Mouse (Mus musculus): ENCODE measurements around the gene Snx20. TPM values are rescaled to one million over a fixed set of nuclear protein-coding genes. Genes with fewer than 3 reads are reported as not detected.

Snx20 gene
- total and polyA plus RNA-seq, 3 experiments: 69.1 to 117 (median 93.1) TPM

- H3K9me3 ChIP-seq (replicated peaks; ENCODE audit: low read length): peaks cover 27% of the 10 kb centered on the region
- in situ Hi-C loops (cut with MboI; ENCODE audit: low pct_ligation_motif_present, low pct_unique_long_range_greater_than_20kb, low sequenced_read_pairs): loop anchor here (10.0 kb wide), 1 partner anchor 252 kb away; no protein-coding TSS in a partner anchor
- H3K27me3 ChIP-seq (replicated peaks): no peaks in the 10 kb centered on the region
- peak overlapping the region in 1 of 3 experiments; percentile 17 for H3K4me3 ChIP-seq (replicated peaks in 1 of 3; ENCODE audit: low read depth in 2 of 3, low read length in 2 of 3, poor library complexity in 1 of 3)
- H3K9ac ChIP-seq (ENCODE audit: insufficient read depth, low read depth): no peak overlapping the region
- no peak for DNase-seq (ENCODE audit: extremely low read depth)
- TF ChIP-seq RCOR1 (conservative IDR thresholded peaks at IDR 0.05; ENCODE audit: low read depth, low read length): no peak
- TF ChIP-seq POLR2A (IDR thresholded peaks at IDR 0.05; ENCODE audit: low read depth, low read length): no peak
- no peak for TF ChIP-seq E2F4 (IDR thresholded peaks at IDR 0.05; ENCODE audit: insufficient replicate concordance, low read depth, low read length)
- TF ChIP-seq CTCF (conservative IDR thresholded peaks at IDR 0.05 in 1 of 2, IDR thresholded peaks at IDR 0.05 in 1 of 2; ENCODE audit: low read depth in 2 of 2, low read length in 2 of 2): no peak
- no peak for TF ChIP-seq IRF4 (IDR thresholded peaks at IDR 0.05; ENCODE audit: low read depth, low read length)
- TF ChIP-seq EP300 (IDR thresholded peaks at IDR 0.05; ENCODE audit: low read length): no peak
- TF ChIP-seq TCF12 (IDR thresholded peaks at IDR 0.05; ENCODE audit: low read depth, low read length): no peak
- TF ChIP-seq JUND (conservative IDR thresholded peaks at IDR 0.05; ENCODE audit: low read depth, low read length): no peak
- no peak for TF ChIP-seq GABPA (IDR thresholded peaks at IDR 0.05; ENCODE audit: insufficient replicate concordance, low read depth, low read length)
- TF ChIP-seq JUN (IDR thresholded peaks at IDR 0.05; ENCODE audit: insufficient read depth, low read depth, low read length): no peak
- no peak for TF ChIP-seq ZC3H11A (IDR thresholded peaks at IDR 0.05; ENCODE audit: low read depth, low read length)
- H3K4me2 ChIP-seq (ENCODE audit: insufficient read depth, low read depth, poor library complexity, severe bottlenecking): no peak overlapping the region
- dilution Hi-C loops (cut with MboI; ENCODE audit: extremely low pct_ligation_motif_present, extremely low pct_unique_long_range_greater_than_20kb, low sequenced_read_pairs): no loop called here
- peaks cover 20% of the 10 kb centered on the region for H3K79me2 ChIP-seq (replicated peaks; ENCODE audit: control insufficient read depth, extremely low read depth, insufficient read depth, poor library complexity, severe bottlenecking)
- H3K27ac ChIP-seq (ENCODE audit: insufficient read depth, low read depth): peak overlapping the region; percentile 4; the same call in 1 of the 2 replicates
- H3K4me1 ChIP-seq (ENCODE audit: control insufficient read depth in 1 of 2, insufficient read depth in 2 of 2): peaks cover 23 to 79% of the 10 kb centered on the region in 2 experiments
- peaks cover 72 to 94% of the 10 kb centered on the region in 2 experiments for H3K36me3 ChIP-seq (replicated peaks in 1 of 2; ENCODE audit: control insufficient read depth in 1 of 2, insufficient read depth in 1 of 2, low read length in 1 of 2)
These were observed 9.0 kb downstream of the Snx20 start for GRCm38 (mm10) chr8:88626940-88627264.

- Histone ChIP-seq H3K4me1 (ENCODE audit: control insufficient read depth in 1 of 2, insufficient read depth in 2 of 2) (peaks cover 18 to 74% of the 10 kb centered on the region in 2 experiments), H3K9ac (ENCODE audit: insufficient read depth, low read depth) (no peak overlapping the region), H3K27ac (ENCODE audit: insufficient read depth, low read depth) (0 out of 2 replicates have a peak overlapping the region, but pooled peaks have one; percentile 4), H3K4me3 (replicated peaks in 1 of 3; ENCODE audit: low read depth in 2 of 3, low read length in 2 of 3, poor library complexity in 1 of 3) (no peak overlapping the region), H3K79me2 (replicated peaks; ENCODE audit: control insufficient read depth, extremely low read depth, insufficient read depth, poor library complexity, severe bottlenecking) (peaks cover 15% of the 10 kb centered on the region), H3K36me3 (replicated peaks in 1 of 2; ENCODE audit: control insufficient read depth in 1 of 2, insufficient read depth in 1 of 2, low read length in 1 of 2) (peaks cover 68 to 90% of the 10 kb centered on the region in 2 experiments), H3K27me3 (replicated peaks) (no peaks in the 10 kb centered on the region), H3K4me2 (ENCODE audit: insufficient read depth, low read depth, poor library complexity, severe bottlenecking) (no peak overlapping the region), H3K9me3 (replicated peaks; ENCODE audit: low read length) (peaks cover 27% of the 10 kb centered on the region)
- DNase-seq (ENCODE audit: extremely low read depth): no peak
- in situ Hi-C loops (cut with MboI; ENCODE audit: low pct_ligation_motif_present, low pct_unique_long_range_greater_than_20kb, low sequenced_read_pairs): loop anchor here (10.0 kb wide), 1 partner anchor 252 kb away; no protein-coding TSS in a partner anchor
- dilution Hi-C loops (cut with MboI; ENCODE audit: extremely low pct_ligation_motif_present, extremely low pct_unique_long_range_greater_than_20kb, low sequenced_read_pairs): no loop called here
- TF ChIP-seq MAX (IDR thresholded peaks at IDR 0.05; ENCODE audit: low read length) (0 out of 2 replicates have a peak, but pooled peaks have one; percentile 30), ZNF384 (IDR thresholded peaks at IDR 0.05; ENCODE audit: low read depth, low read length) (no peak), ELF1 (IDR thresholded peaks at IDR 0.05; ENCODE audit: low read depth, low read length) (peak; percentile 59), MXI1 (IDR thresholded peaks at IDR 0.05; ENCODE audit: low read depth, low read length) (no peak), CHD2 (IDR thresholded peaks at IDR 0.05; ENCODE audit: low read length) (peak; percentile 63), MYC (IDR thresholded peaks at IDR 0.05; ENCODE audit: low read depth, low read length) (no peak), PAX5 (IDR thresholded peaks at IDR 0.05; ENCODE audit: low read length) (no peak), UBTF (IDR thresholded peaks at IDR 0.05; ENCODE audit: low read depth, low read length) (no peak), NELFE (IDR thresholded peaks at IDR 0.05; ENCODE audit: low read depth, low read length) (no peak), ZC3H11A (IDR thresholded peaks at IDR 0.05; ENCODE audit: low read depth, low read length) (no peak), MAZ (IDR thresholded peaks at IDR 0.05; ENCODE audit: low read depth, low read length) (0 out of 2 replicates have a peak, but pooled peaks have one; percentile 69), POLR2A (IDR thresholded peaks at IDR 0.05; ENCODE audit: low read depth, low read length) (no peak; the same call in 1 of the 2 replicates), RCOR1 (conservative IDR thresholded peaks at IDR 0.05; ENCODE audit: low read depth, low read length) (peak; percentile 49; the same call in 1 of the 2 replicates), EP300 (IDR thresholded peaks at IDR 0.05; ENCODE audit: low read length) (peak; percentile 68), E2F4 (IDR thresholded peaks at IDR 0.05; ENCODE audit: insufficient replicate concordance, low read depth, low read length) (no peak), HCFC1 (IDR thresholded peaks at IDR 0.05; ENCODE audit: low read depth, low read length) (no peak), NRF1 (IDR thresholded peaks at IDR 0.05; ENCODE audit: low read depth, low read length) (no peak), ZMIZ1 (IDR thresholded peaks at IDR 0.05; ENCODE audit: low read depth, low read length) (no peak), TBP (conservative IDR thresholded peaks at IDR 0.05; ENCODE audit: low read depth, low read length) (no peak), IRF4 (IDR thresholded peaks at IDR 0.05; ENCODE audit: low read depth, low read length) (peak; percentile 45), CHD1 (IDR thresholded peaks at IDR 0.05; ENCODE audit: low read depth, low read length) (no peak), MEF2A (IDR thresholded peaks at IDR 0.05; ENCODE audit: borderline replicate concordance, low read depth, low read length) (peak; percentile 58; the same call in 1 of the 2 replicates), USF2 (conservative IDR thresholded peaks at IDR 0.05; ENCODE audit: low read depth, low read length) (no peak), USF1 (IDR thresholded peaks at IDR 0.05; ENCODE audit: low read depth, low read length) (no peak), ETS1 (conservative IDR thresholded peaks at IDR 0.05; ENCODE audit: low read depth, low read length) (peak; percentile 56), POLR2AphosphoS2 (IDR thresholded peaks at IDR 0.05; ENCODE audit: low read depth, low read length) (no peak), GABPA (IDR thresholded peaks at IDR 0.05; ENCODE audit: insufficient replicate concordance, low read depth, low read length) (no peak), SMC3 (IDR thresholded peaks at IDR 0.05; ENCODE audit: low read depth, low read length) (0 out of 2 replicates have a peak, but pooled peaks have one; percentile 14)
These were observed 9.5 kb downstream of the Snx20 start for GRCm38 (mm10) chr8:88626433-88626832.
